Mouse (Mus musculus) embryonic fibroblast, embryonic 13.5 days (primary cell): ENCODE results near the gene Pih1d2. TPM values are rescaled to one million over a fixed set of nuclear protein-coding genes. Genes with fewer than 3 reads are reported as not detected.
"Not testable (repeated sequence)": the region's sequence is repeated elsewhere in the genome, so short reads cannot be mapped to it uniquely, and the experiment has no call there.

Experiments
- H3K27ac ChIP-seq: 2 replicates; pipeline ENCODE4 v1.5.1; 2012; ENCODE audit warnings: low read length, control low read depth, inconsistent platforms; ENCODE audit not compliant: insufficient read depth
- H3K4me1 ChIP-seq: 2 replicates; pipeline ENCODE4 v1.6.1; 2011; ENCODE audit warnings: low read length; ENCODE audit not compliant: control insufficient read depth, insufficient read depth
- H3K4me3 ChIP-seq: 2 replicates; pipeline ENCODE4 v1.5.1; 2011; ENCODE audit warnings: mild to moderate bottlenecking, control low read depth, low read length; ENCODE audit not compliant: insufficient read depth
- CTCF ChIP-seq: IDR thresholded peaks from 2 replicates; pipeline ENCODE4 v1.5.1; 2011; ENCODE audit warnings: mild to moderate bottlenecking, control low read depth, low read length, moderate library complexity, borderline replicate concordance; ENCODE audit not compliant: insufficient read depth
- POLR2A ChIP-seq: IDR thresholded peaks from 2 replicates; pipeline ENCODE4 v1.6.1; 2011; ENCODE audit warnings: low read depth, mild to moderate bottlenecking, control low read depth, low read length, moderate library complexity
- polyA plus RNA-seq: library from polyadenylated mRNA; stranded (reverse); fragments of >200 nt; gene quantifications from 2 replicates; pipeline ENCODE4 v1.2.4, GENCODE M21; 2011; ENCODE audit warnings: low read depth; ENCODE audit not compliant: missing spikeins, insufficient read length

The Pih1d2 gene
- polyA plus RNA-seq, 1 experiment, result 1.5 TPM

DNA sequence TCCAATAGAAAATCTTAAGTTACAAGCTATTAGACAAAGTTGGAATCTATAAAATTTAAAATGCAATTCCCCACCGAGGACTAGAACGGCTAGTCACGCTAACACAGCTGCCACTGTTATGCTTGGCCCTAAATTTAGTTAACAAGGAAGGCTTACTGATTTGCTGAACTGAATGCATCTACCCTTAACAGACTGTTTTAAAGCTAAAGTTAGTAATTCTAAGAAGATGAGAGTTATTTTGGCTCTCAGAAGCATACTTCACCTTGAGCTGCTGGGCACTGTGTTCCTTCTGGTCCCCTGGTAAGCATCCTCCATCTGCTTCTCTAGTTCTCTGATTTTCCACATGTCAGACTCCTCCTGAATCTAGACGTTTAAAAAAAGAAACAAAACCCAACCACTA lies 5.0 kb upstream of the Pih1d2 start:
- no peaks in the 10 kb centered on the region for H3K4me1 ChIP-seq
- no peak overlapping the region for H3K27ac ChIP-seq
- H3K4me3 ChIP-seq, result no peak overlapping the region
- TF ChIP-seq CTCF (no peak), POLR2A (no peak)

DNA sequence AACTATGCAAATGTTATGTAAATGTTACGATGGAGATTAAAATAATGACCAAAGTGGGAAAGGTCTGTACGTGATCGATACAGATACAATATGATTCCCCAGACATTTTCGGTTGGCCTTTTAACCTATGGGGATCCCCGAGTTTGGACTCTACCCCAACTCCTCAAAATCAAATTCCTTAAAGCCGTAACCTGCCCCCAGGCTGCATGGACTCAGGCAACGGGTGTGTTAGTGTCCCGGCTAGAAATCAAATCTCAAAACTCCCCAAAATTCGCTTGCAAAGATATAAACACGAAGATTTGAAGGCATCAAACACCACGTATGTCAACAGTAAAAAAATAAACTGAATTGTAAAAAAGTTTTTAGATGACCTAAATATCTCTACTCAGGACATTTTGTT lies 960 bp upstream of the Pih1d2 start:
- no peaks in the 10 kb centered on the region for H3K4me1 ChIP-seq
- no peak for TF ChIP-seq CTCF
- no peak for TF ChIP-seq POLR2A
- H3K27ac ChIP-seq, result no peak overlapping the region
- H3K4me3 ChIP-seq, result peak overlapping the region; percentile 87

GRCm38 (mm10) chr9:50617794-50618330 lies 741 bp downstream of the Pih1d2 start:
- TF ChIP-seq CTCF, result no peak
- no peak for TF ChIP-seq POLR2A
- peak overlapping the region; percentile 19; the same call in 1 of the 2 replicates for H3K4me3 ChIP-seq
- no peaks in the 10 kb centered on the region for H3K4me1 ChIP-seq
- no peak overlapping the region for H3K27ac ChIP-seq

DNA sequence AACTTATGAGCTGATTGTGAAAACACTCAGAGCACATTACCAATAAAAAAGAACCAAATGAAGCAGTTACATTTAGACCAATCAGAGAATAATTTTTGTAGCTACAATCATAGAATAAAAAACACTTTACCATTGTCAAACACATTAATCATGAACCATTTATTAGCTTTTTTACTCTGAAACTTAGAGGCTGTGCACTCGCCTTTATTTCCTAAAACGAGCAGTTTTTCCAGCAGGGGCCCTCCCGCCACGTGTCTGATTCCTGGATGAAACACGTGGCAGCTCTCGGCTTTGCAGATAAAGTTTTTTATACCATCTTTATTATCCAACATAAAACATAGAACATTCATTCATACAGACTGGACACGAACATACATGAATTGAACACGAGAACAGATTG lies 13.8 kb downstream of the Pih1d2 start:
- H3K27ac ChIP-seq, H3K4me1 ChIP-seq, H3K4me3 ChIP-seq: not testable (repeated sequence)

- Histone ChIP-seq H3K4me1 (no peaks in the 10 kb centered on the region), H3K4me3 (no peak overlapping the region), H3K27ac (no peak overlapping the region)
- TF ChIP-seq POLR2A (no peak), CTCF (no peak)
Observed at GRCm38 (mm10) chr9:50632016-50632688, 15.0 kb downstream of the Pih1d2 start.

DNA sequence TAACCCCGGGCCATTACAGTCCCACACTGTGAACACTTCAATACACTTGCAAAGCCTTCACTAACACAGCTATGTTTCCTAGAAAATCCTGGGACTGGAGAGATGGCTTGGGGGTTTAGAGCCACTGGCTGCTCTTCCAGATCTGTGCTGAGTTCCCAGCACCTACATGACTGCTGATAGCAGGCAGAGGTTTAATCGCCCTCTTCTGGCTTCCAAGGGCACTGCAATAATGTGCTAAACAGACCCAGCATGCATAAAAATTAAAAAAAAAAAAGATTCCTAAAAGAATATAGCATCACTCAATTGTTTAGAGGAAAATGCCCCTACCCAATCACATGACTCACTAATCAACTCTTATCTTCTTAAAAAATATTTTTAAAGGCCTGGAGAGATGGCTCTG lies 15.9 kb downstream of the Pih1d2 start:
- Histone ChIP-seq H3K4me3 (no peak overlapping the region), H3K27ac (no peak overlapping the region), H3K4me1 (no peaks in the 10 kb centered on the region)
- TF ChIP-seq POLR2A, result no peak
- TF ChIP-seq CTCF, result no peak

GRCm38 (mm10) chr9:50634270-50634669 lies 17.1 kb downstream of the Pih1d2 start:
- TF ChIP-seq POLR2A (no peak), CTCF (no peak)
- H3K4me3 ChIP-seq, result no peak overlapping the region
- no peak overlapping the region for H3K27ac ChIP-seq
- H3K4me1 ChIP-seq, result no peaks in the 10 kb centered on the region

GRCm38 (mm10) chr9:50646826-50647370 lies 29.8 kb downstream of the Pih1d2 start:
- no peak overlapping the region for H3K27ac ChIP-seq
- H3K4me3 ChIP-seq, result no peak overlapping the region
- no peak for TF ChIP-seq POLR2A
- TF ChIP-seq CTCF, result no peak
- H3K4me1 ChIP-seq, result no peaks in the 10 kb centered on the region

GRCm38 (mm10) chr9:50650503-50650902 lies 33.4 kb downstream of the Pih1d2 start:
- Histone ChIP-seq H3K27ac (no peak overlapping the region), H3K4me1 (no peaks in the 10 kb centered on the region)
- TF ChIP-seq CTCF (no peak), POLR2A (no peak)

DNA sequence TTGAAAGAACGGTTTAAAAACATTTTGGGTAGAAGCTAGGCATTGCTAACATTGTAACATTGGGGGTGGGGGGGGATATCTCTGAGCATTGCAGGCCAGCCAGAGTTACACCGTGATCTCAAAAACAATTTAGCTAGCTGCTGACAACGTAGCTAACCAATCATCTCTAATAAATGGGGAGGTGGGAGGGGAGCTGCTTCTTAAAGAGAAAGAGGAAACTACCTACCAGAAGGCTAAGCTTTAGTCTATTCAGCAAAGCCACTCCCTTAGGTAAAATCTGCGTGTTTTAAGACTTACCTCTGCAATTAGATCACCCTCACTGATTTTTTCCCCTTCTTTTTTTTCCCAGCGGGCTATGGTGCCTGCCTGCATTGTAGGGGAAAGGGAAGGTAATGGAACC lies 41.3 kb downstream of the Pih1d2 start:
- H3K27ac ChIP-seq, result no peak overlapping the region; the same call in 1 of the 2 replicates
- H3K4me1 ChIP-seq, result peaks cover 2% of the 10 kb centered on the region; the same call in 1 of the 2 replicates
- TF ChIP-seq CTCF, result no peak
- TF ChIP-seq POLR2A, result no peak
- H3K4me3 ChIP-seq, result peak overlapping the region; percentile 66

More at GRCm38 (mm10) chr9:50650503-50650902, 33.4 kb downstream of the Pih1d2 start:
- H3K4me3 ChIP-seq, result no peak overlapping the region

- H3K4me1 ChIP-seq, result peaks cover 2% of the 10 kb centered on the region; the same call in 1 of the 2 replicates
- TF ChIP-seq POLR2A (no peak), CTCF (no peak)
- peak overlapping the region; percentile 11; the same call in 1 of the 2 replicates for H3K27ac ChIP-seq
- H3K4me3 ChIP-seq, result peak overlapping the region; percentile 66
Observed at GRCm38 (mm10) chr9:50658941-50659388, 41.8 kb downstream of the Pih1d2 start.
